In the genomic region with DNA sequence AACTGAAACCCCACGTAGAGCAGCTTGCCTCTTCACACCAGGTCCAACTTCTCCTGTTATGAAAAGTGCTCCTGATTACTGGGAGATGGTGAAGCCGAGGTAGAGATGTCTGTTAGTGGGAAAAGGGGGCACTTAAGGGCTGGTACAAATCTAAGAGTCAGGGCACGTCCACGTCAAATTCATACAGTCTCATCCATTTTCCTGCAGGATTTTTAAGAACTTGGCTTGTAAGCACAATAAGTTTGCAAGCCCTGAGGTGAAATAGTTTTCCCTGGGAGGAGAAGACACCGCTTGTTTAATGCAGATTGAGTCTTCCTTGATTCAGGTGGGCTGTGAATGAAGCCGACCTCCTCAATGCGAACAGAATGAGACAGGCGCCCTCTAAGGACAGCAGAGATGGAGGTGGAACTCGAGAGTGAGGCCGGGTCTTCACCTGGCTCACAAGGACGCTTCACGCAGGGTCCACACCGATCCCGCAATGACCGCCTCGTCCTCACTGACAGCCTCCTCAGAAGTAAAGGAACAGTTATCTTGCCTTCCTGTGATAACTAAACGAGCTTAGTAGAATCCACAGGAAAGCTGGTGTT, we compare ENCODE assay signal across 8 mouse cellular contexts. TPM values are rescaled to one million over a fixed set of nuclear protein-coding genes. Genes with fewer than 3 reads are reported as not detected.
A peak's percentile ranks its signal among the peaks of the same experiment; 100 is the strongest.
DNase-seq lines count a peak whose midpoint lies in the region; TF ChIP-seq lines count a peak whose summit lies in the region.

No protein-coding gene starts in this region.

- H3K9me3 ChIP-seq in ES-Bruce4 (replicated peaks; ENCODE audit: control insufficient read depth, insufficient read depth, low read length, poor library complexity, severe bottlenecking) = no peaks in the 10 kb centered on the region
- H3K9me3 ChIP-seq in hindbrain, embryonic 10.5 days = no peaks in the 10 kb centered on the region
- no peaks in the 10 kb centered on the region for H3K9me3 ChIP-seq in midbrain, embryonic 10.5 days (replicated peaks)

- no peaks in the 10 kb centered on the region for H3K27me3 ChIP-seq in kidney, adult 2 months (replicated peaks; ENCODE audit: control insufficient read depth, insufficient read depth, low read length)
- no peaks in the 10 kb centered on the region for H3K27me3 ChIP-seq in ES-Bruce4 (ENCODE audit: control insufficient read depth, insufficient read depth, low read length, poor library complexity, severe bottlenecking)
- H3K27me3 ChIP-seq in hindbrain, embryonic 10.5 days (ENCODE audit: insufficient read depth, poor library complexity, severe bottlenecking) = no peaks in the 10 kb centered on the region; the same call in 1 of the 2 replicates
- no peaks in the 10 kb centered on the region; the same call in 1 of the 2 replicates for H3K27me3 ChIP-seq in midbrain, embryonic 10.5 days (ENCODE audit: low read depth, poor library complexity, severe bottlenecking)

- H3K36me3 ChIP-seq in kidney, adult 2 months (ENCODE audit: control insufficient read depth, insufficient read depth, low read length) = no peaks in the 10 kb centered on the region
- H3K36me3 ChIP-seq in ES-Bruce4 (ENCODE audit: control insufficient read depth, insufficient read depth, low read length, poor library complexity, severe bottlenecking) = no peaks in the 10 kb centered on the region
- no peaks in the 10 kb centered on the region for H3K36me3 ChIP-seq in hindbrain, embryonic 10.5 days
- no peaks in the 10 kb centered on the region for H3K36me3 ChIP-seq in midbrain, embryonic 10.5 days

- TF ChIP-seq CTCF in kidney, adult 2 months (conservative IDR thresholded peaks at IDR 0.05; ENCODE audit: insufficient read depth, insufficient read length, low read depth, low read length) = no peak
- TF ChIP-seq CTCF in ES-Bruce4 (IDR thresholded peaks at IDR 0.05; ENCODE audit: low read depth, low read length) = peak; percentile 60

- WGBS in kidney, adult 2 months = 35% methylated on average over 17 of the region's 17 CpGs
- WGBS in hindbrain, embryonic 10.5 days = under 1% methylated on average over 17 of the region's 17 CpGs
- WGBS in midbrain, embryonic 10.5 days = under 1% methylated on average over 17 of the region's 17 CpGs

- H3K27ac ChIP-seq in kidney, adult 2 months (ENCODE audit: insufficient read depth, low read depth, low read length) = no peak overlapping the region
- H3K27ac ChIP-seq in ES-Bruce4 (ENCODE audit: insufficient read depth, low read length) = no peak overlapping the region; the same call in 1 of the 2 replicates
- peak overlapping the region; percentile 54 for H3K27ac ChIP-seq in hindbrain, embryonic 10.5 days
- 0 out of 2 replicates have a peak overlapping the region, but pooled peaks have one; percentile 28 for H3K27ac ChIP-seq in midbrain, embryonic 10.5 days (replicated peaks)

- H3K4me3 ChIP-seq in kidney, adult 2 months (ENCODE audit: insufficient read depth, low read depth, low read length) = peak overlapping the region; percentile 52
- peak overlapping the region; percentile 97 for H3K4me3 ChIP-seq in ES-Bruce4 (ENCODE audit: low read depth, low read length)
- peak overlapping the region; percentile 66 for H3K4me3 ChIP-seq in hindbrain, embryonic 10.5 days
- H3K4me3 ChIP-seq in midbrain, embryonic 10.5 days = peak overlapping the region; percentile 67

- no peak for TF ChIP-seq EP300 in ES-Bruce4 (IDR thresholded peaks at IDR 0.05; ENCODE audit: insufficient read depth, low read depth, low read length)

- no peak for TF ChIP-seq POLR2A in kidney, adult 2 months (IDR thresholded peaks at IDR 0.05; ENCODE audit: low read depth, low read length)
- no peak for TF ChIP-seq POLR2A in ES-Bruce4 (IDR thresholded peaks at IDR 0.05; ENCODE audit: insufficient read depth, low read length)

- peak overlapping the region; percentile 82 for H3K9ac ChIP-seq in ES-Bruce4 (ENCODE audit: low read depth, poor library complexity, severe bottlenecking)

- peaks cover 4% of the 10 kb centered on the region; the same call in 1 of the 2 replicates for H3K4me1 ChIP-seq in kidney, adult 2 months (ENCODE audit: control insufficient read depth, insufficient read depth, low read length)
- H3K4me1 ChIP-seq in ES-Bruce4 (ENCODE audit: control insufficient read depth, insufficient read depth, low read length) = no peaks in the 10 kb centered on the region
- peaks cover 39% of the 10 kb centered on the region for H3K4me1 ChIP-seq in hindbrain, embryonic 10.5 days (replicated peaks)
- H3K4me1 ChIP-seq in midbrain, embryonic 10.5 days = peaks cover 33% of the 10 kb centered on the region

- no peak for DNase-seq in kidney, adult 2 months
- DNase-seq in kidney, postnatal 14 days = no peak
- peak; percentile 51 for DNase-seq in cerebellum, adult 9-11 months
- peak; percentile 33 for DNase-seq in hindbrain, embryonic 10.5 days (ENCODE audit: low spot score)
- peak; percentile 43 for DNase-seq in midbrain, embryonic 10.5 days (ENCODE audit: low spot score)
- DNase-seq in yolk sac, embryonic 10.5 days (ENCODE audit: low spot score) = peak; percentile 40
- DNase-seq in adrenal gland, postnatal 4 days (ENCODE audit: low spot score in 2 of 2) = no peak

RNA-seq across cellular contexts. Expression of a gene that starts 34.7 kb away (rescaled TPM):
- not detected in 2 replicates for polyA plus RNA-seq in kidney, adult 2 months (2012; rRNA removed)
- 0.10 TPM in 1 of 2 replicates, not detected in the other for polyA plus RNA-seq in ES-Bruce4 (2011; ENCODE audit: insufficient read depth, insufficient read length, low read depth, missing spikeins)
- 0.03 and 0.04 TPM in 2 replicates for polyA plus RNA-seq in hindbrain, embryonic 10.5 days (2016; fragmentation: Nextera tagmentation; extraction: Ambion mirVana)
- polyA plus RNA-seq in midbrain, embryonic 10.5 days (2016; fragmentation: Nextera tagmentation; extraction: Ambion mirVana) = 0.02 TPM in 1 of 2 replicates, not detected in the other
- not detected for total RNA-seq in adrenal gland, postnatal 4 days (2021)

RNA-seq across cellular contexts. Expression of a gene that starts 40.7 kb away (rescaled TPM):
- polyA plus RNA-seq in kidney, adult 2 months (2012; rRNA removed) = 21.7 and 24.8 TPM in 2 replicates
- polyA plus RNA-seq in ES-Bruce4 (2011; ENCODE audit: insufficient read depth, insufficient read length, low read depth, missing spikeins) = 28.3 and 31.5 TPM in 2 replicates
- polyA plus RNA-seq in hindbrain, embryonic 10.5 days (2016; fragmentation: Nextera tagmentation; extraction: Ambion mirVana) = 2.9 and 3.1 TPM in 2 replicates
- polyA plus RNA-seq in midbrain, embryonic 10.5 days (2016; fragmentation: Nextera tagmentation; extraction: Ambion mirVana) = 2.7 and 2.9 TPM in 2 replicates
- 10 to 100 TPM; 71.0 to 74.0 TPM for total RNA-seq in adrenal gland, postnatal 4 days (2021)

RNA-seq across cellular contexts. Expression of a gene that starts 56.0 kb away (rescaled TPM):
- not detected in 2 replicates for polyA plus RNA-seq in kidney, adult 2 months (2012; rRNA removed)
- not detected in 2 replicates for polyA plus RNA-seq in ES-Bruce4 (2011; ENCODE audit: insufficient read depth, insufficient read length, low read depth, missing spikeins)
- polyA plus RNA-seq in hindbrain, embryonic 10.5 days (2016; fragmentation: Nextera tagmentation; extraction: Ambion mirVana) = not detected in 2 replicates
- polyA plus RNA-seq in midbrain, embryonic 10.5 days (2016; fragmentation: Nextera tagmentation; extraction: Ambion mirVana) = not detected in 2 replicates
- not detected for total RNA-seq in adrenal gland, postnatal 4 days (2021)

Comparison
In these comparisons a context has a peak if more than half of its experiments do, and no peak if none do; other contexts are left out.
1. DNase-seq: peak in cerebellum, adult 9-11 months (single experiment), hindbrain, embryonic 10.5 days (single experiment), midbrain, embryonic 10.5 days (single experiment) and yolk sac, embryonic 10.5 days (single experiment); none in kidney, adult 2 months (single experiment), kidney, postnatal 14 days (single experiment) and adrenal gland, postnatal 4 days (0 of 2).
2. H3K27ac ChIP-seq: peak in hindbrain, embryonic 10.5 days (single experiment) and midbrain, embryonic 10.5 days (single experiment); none in kidney, adult 2 months (single experiment) and ES-Bruce4 (single experiment).
3. Peak in every context shown above with its lines, with median percentiles within 50 percentile points of each other: H3K4me3 ChIP-seq.